Mouse (Mus musculus): ENCODE results near the gene Kif27.

GRCm38 (mm10) chr13:58350606-58351005, 8.3 kb downstream of the Kif27 start:
- TF ChIP-seq GATA2 (IDR thresholded peaks at IDR 0.05; ENCODE audit: borderline replicate concordance, low read depth, low read length) (no peak), CTCF (IDR thresholded peaks at IDR 0.05; ENCODE audit: low read depth, low read length) (no peak), GATA1 (IDR thresholded peaks at IDR 0.05; ENCODE audit: borderline replicate concordance, low read length) (no peak), TAL1 (conservative IDR thresholded peaks at IDR 0.05; ENCODE audit: low read depth, low read length) (no peak), POLR2AphosphoS5 (IDR thresholded peaks at IDR 0.05; ENCODE audit: insufficient replicate concordance, low read depth, low read length) (no peak)
